Mouse (Mus musculus) lung, postnatal 25 days (tissue): ENCODE measurements around the gene Phxr2.

Source experiments
- DNase-seq: peaks from one replicate; pipeline ENCODE4 v3.0.0; 2022; ENCODE audit warnings: low spot score

Gene Phxr2

GRCm38 (mm10) chr10:99093364-99093763 lies 32.8 kb downstream of the Phxr2 start:
- no peak for DNase-seq

- DNase-seq: no peak
These were observed 36.2 kb downstream of the Phxr2 start for GRCm38 (mm10) chr10:99089906-99090305.

GRCm38 (mm10) chr10:99086029-99086428 lies 40.1 kb downstream of the Phxr2 start:
- no peak for DNase-seq

- DNase-seq: no peak
These were observed 40.9 kb downstream of the Phxr2 start for GRCm38 (mm10) chr10:99085240-99085587.

GRCm38 (mm10) chr10:99084397-99085239 lies 41.5 kb downstream of the Phxr2 start:
- DNase-seq: peak; percentile 89

GRCm38 (mm10) chr10:99083431-99084003 lies 42.6 kb downstream of the Phxr2 start:
- DNase-seq: peak; percentile 31

- DNase-seq: no peak
These were observed 44.5 kb downstream of the Phxr2 start for GRCm38 (mm10) chr10:99081569-99081990.

GRCm38 (mm10) chr10:99078621-99079020 lies 47.5 kb downstream of the Phxr2 start:
- no peak for DNase-seq

- no peak for DNase-seq
These were observed 49.8 kb downstream of the Phxr2 start for GRCm38 (mm10) chr10:99076113-99076895.
